Mouse (Mus musculus) induced T-regulatory cell, adult 2 months (primary cell): ENCODE measurements at regions not wholly inside any gene's neighbourhood (a gene's known extent, or its start where the extent isn't known, plus 50 kb on each side); places are given as distances from the start of the nearest gene placed in this dataset.

Source experiments
- DNase-seq: peaks from one replicate; pipeline ENCODE4 v3.0.0-alpha.2; 2012; ENCODE audit warnings: low read depth

DNA sequence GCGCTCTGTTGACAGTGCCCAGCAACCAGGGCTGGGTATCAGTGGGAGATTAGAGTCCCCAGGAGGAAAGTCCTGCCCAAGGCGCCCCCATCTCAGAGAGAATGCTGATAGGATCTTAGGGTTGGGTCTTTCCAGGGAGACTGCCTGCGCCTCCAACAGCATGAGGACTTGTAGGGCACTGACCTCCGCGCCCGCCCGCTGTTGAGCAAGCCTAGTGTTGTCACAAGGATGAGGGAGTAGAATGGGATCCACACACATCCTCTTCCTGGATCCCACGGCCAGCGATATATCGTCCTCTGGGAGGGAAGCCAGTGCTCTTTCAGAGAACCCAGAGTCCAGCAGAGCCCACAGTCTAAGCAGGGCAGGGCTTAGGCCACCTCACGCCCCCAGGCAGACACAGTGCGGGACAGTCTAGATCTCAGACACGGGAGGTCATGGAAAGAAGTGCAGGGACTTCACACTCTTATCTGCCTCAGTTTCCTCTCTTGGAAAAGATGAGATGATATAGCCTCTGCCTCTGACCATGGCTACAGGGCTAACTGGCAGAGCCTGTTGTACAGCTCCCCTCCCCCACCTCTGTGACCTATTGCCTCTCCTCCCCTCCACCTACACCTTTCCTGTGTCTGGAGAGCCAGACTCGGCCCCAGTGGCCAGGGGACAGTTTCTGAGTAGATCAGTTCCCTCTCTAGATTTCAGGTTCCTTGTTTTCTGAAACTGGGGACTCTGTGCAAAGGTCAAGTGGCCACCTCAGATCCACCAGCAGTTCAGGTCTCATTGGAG lies 52.0 kb upstream of the Dusp5 start:
- DNase-seq: no peak

DNA sequence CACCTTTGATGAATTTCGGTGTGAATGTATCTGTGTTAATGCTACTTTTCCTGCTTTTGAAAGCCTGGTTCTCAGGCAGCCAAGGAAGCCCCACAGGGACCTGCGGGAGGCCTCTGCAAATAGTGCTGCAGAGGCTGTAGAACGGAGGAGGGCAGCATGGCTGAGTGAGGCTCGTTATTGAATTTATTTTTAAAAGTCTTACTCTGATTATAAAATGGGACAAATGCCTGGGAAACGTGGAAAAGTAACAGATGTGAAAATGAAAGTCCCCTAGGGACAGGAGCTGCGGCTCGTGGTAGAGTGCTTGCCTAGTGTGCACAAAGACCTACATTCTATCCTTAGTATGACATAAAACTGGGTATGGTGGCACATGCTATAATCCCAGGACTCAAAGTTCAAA lies 59.7 kb upstream of the Dusp5 start:
- DNase-seq: no peak

DNA sequence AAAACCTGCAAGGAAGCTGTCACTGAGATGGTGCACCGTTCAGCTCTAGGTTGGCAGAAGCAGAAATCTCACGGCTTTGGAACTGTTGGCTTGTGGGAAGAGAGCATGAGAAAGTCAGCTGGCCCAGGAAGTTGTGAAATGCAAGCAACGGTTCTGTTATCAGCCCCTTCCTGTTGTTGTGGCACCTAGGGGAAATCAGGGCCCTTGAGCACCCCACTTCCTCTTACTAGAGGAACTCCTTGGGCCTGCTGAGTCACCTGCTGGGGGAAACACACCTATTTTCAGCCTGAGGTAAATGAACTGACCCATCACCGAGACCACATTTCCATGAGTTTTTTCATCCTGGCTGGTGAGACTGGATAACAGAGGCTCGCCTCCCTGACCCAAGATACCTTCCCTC lies 64.2 kb upstream of the Dusp5 start:
- peak; percentile 91 for DNase-seq

DNA sequence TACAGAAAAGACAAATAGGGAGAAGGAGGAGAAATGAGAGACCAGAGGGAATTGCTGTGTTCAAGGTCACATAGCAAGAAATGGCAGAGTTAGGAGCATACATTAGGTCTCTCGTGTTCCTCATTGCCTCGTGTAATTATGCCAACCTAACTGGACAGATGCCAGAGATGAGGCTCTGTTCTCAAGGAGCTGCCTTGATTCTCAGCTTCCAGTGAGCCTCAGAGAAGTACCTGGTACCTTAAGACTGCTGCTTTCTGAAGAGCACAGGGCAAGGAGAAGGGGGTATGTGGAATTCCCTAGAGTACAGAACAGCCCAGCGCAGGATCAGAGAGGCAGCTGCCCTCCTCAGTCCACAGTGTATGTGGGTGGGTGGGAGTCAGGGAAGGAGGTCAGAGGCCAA lies 64.8 kb upstream of the Dusp5 start:
- peak; percentile 59 for DNase-seq

DNA sequence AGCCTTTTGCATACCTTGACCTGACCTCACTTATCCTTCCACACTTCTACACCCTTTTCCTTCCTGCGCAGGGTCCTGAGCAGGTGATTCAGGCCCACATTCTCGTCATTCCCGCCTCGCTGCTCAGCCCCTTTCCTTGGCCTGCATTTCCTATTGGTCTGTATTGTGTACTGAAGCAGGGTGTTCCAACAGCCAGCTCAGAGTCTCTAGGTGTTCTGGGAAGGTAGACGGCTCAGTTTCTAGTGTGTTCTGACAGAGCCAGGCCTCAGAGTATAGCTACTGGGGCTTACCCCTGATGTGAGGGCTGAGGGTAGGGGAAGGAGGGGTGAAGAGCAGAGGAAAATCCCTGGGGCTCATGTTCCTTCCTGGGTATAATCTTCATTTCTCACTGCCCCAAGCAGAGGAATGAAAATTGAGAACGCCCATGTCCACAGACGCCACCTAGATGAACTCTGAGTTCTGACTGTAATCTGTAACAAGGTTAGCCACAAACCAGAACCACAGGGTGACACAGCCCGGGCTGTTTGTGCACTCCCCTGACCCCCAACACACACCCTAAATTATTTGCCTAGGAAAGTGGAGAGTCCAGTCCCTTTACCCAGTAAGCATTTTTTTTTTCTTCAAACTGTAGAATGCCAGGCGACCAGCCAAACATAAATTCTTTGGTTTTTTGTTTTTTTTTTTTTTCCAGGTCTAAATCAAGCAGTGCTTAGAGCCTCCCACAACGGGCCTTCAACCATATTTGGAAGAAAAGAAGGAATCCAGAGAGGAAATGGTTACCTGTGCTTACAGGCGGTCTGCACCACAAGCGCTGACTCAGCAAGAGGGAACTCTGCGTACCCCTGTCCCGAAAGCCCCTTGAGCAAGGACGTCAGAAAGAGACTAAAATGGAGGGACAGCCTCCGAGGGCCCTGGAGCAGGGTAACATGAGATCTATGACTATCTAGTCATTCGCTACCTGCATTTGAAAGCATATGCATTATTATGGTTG lies 67.6 kb upstream of the Dusp5 start:
- DNase-seq: peak; percentile 91

DNA sequence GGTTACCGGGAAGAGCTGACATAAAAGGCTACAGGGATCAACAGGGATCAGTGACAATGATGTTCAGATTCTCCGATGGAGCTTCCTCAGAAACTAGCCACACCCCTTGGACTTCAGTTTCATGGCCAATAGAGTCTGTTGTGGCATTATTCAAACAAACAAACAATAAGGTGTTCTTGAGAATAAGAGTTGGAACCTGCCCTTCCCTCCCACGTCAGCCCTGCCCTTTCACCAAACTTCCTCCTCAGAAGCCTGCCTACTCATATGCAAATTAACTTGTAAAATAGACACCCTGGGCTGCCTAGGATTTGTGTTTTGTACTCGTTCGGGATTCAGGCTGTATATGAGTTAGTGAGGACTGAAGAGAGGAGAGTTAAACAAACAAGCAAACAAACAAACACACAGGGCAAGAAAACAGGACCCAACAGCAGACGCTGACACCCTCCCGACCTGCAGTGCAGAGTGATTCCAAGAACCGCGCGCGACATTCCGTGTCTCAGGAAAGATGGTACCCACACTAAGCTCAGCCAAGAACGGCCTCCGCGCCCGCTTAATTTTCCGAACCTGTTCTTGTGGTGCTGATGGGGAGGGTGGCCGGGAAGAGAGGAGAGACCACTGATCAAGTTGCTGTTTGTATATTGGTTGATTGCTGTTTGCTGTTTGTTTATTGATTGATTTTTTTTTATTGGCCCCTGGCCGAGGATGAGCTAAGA lies 68.4 kb upstream of the Dusp5 start:
- DNase-seq: peak; percentile 88

DNA sequence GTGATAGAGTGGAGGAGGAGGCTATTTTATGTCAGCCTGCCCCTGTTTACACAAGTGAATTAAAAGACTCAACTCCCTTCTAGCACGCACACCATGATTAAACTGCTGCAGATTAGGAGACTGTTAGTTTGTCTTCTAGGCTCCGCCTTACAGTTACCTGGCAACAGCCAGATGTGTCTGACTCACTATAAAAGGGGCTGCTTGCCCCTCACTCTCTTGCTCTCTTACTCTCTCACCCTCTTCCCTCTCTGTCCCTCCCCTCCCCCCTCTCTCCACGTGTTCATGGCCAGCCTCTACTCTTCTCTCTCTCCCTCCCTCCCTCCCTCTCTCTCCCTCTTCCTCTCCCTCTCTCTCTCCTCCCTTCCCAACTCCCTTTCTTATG lies 69.0 kb upstream of the Smndc1 start:
- peak; percentile 50 for DNase-seq

DNA sequence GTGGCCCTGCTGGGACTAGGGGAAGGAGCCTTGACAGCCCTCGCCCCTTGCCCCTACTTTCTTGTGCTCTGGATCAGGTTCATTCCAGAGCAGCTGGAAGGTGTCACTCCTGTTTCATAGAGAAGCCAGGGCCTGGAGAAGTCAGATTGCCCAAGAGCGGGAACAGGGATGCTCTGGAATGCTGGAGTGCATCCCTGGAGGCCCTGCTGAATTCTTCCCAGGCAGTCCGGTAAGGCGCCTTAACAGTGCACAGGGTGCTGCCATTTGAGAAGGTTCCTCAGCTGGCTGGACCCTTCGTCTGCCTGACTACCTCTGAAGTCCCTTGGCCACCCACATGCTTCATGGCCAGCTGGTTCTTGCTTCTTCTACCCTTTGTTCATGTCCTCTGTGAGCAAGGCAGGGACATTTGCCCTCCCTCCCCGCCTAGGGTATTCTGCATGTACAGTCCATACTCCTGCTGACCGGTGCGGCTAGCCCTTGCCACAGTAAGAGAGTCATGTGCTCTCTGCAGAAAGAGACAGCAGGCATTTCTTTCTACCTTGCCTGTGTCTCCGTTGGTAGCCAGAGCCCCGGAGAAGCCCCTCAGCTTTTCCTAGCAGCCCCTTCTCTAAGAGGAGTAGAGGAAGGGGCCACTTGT lies 68.5 kb upstream of the Smndc1 start:
- DNase-seq: no peak

DNA sequence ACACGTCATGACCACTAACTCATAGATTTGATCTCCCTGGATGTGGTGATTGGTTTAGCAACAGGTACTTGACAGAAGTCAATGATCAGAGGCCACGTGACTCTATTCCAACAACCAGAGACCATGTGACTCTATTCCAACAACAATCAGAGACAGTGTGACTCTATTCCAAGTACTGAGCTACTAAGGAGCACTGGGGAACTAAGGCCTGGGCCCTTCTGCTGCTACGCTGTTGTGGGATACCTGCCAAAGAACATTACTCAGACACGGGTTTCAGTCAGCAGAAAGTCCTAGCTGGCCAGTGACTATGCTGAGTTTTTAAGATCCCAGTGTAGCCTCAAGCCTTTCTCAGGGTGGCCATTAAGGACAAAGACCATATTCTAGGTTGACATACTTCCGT lies 66.3 kb upstream of the Smndc1 start:
- no peak for DNase-seq

DNA sequence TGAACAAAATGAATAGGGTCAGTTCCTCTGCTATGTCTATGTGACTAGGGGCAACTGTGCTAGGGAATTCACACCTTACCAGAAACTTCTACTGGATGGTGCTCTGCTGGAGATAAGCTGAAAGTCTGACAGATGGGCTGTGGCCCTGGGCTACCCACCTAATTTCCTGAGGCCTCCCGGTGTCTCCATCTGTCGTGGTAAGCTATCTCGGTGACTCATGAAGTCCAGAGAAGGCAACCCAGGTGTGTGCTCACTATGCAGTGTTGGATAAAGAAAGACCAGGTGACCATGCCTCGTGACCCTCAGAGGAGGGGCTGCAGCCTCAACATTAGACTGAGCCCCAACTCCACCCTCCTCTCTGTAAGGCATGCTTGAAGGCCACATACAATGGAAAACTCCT lies 64.2 kb upstream of the Smndc1 start:
- DNase-seq: no peak

DNA sequence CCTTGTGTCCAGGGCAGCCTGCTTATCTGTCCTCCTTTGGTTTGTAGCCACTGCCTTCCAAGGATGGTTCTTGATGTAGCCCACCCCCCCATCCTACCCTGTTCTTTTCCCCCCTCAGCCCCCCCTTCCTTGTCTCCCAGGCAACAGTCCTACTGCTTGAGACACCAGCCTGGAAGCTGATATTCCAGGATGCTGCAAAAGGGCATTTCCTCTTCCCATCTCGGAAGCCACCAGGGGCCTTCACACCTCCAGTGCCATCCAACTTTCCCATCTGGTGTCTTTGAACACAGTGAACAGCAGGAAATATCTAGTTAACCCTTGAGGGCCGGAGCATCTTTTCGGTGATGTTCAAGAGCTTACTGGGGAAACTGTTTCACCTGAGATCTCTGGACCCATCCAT lies 63.7 kb upstream of the Smndc1 start:
- DNase-seq: no peak

DNA sequence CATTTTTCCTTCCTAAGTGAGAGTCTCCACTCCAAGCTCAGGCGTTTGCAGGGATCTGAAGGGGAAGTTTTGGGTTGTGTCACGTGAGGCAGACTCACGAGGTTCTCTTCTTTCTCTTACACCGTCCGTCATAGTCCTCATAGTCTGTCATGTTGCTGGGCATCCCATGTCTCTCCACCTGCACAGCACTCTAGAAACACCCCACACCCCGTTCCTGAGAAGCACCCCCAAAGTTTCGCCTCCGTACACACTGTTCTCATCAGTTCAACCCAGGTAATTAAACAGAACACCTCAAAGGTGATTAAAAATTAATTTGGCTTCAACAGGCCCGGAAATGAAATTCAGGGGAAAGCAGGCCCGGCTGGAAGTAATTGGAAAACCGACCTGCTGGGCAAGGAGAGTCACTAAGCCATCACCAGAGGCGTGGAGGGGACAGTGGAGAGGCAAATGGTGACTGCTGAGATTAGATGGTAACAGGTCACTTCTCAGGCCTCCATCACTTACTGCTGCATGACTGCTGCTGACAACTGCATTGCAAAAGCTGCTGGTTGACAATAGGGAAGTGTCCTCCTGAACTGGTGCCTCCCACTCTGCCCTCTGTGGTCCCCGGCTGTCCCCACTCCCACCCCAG lies 63.1 kb upstream of the Smndc1 start:
- no peak for DNase-seq

DNA sequence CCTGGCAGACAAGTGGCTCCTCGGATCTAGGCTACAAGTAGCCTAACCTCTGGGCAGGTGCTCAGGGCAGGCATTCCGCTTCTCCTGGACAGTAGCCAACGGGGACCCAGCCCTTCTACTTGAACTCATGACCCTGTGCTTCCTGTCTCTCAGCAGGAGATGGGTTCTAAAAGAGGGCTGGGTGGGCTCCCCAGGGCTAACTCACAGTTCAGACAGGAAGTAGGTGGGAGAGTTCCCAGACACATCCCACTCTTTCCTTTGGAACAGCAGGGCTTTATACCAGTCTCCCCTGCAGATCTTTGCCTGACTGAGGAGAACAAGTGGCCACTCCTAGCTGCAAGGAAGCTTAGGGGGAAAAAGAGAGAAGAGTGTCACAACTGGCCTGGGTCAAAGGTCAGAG lies 62.0 kb upstream of the Smndc1 start:
- no peak for DNase-seq

DNA sequence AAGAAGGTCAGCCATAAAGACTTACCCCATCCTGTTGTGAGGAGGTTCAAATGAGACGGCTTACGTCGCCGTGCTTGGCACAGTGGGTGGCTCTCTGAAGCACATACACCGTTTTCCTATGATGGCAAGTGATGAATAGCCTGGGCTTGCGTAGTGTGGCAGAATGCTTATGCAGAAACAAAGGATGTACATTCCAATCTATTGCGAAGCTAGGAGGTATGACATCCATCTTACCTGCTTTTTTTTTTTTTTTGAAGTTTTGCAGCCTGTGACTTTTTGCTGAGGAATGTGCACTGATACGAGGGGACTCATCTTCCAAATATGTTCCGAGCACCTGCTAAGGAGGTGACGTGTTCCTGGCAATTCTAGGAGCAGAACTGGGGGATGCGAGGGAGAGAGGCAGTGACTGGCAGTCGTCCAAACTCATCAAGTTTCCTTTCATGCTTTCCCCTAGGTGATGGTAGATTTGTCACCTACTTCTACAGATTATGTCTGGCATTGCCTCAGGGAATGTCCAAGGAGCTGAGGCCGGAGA lies 61.1 kb upstream of the Smndc1 start:
- DNase-seq: no peak

DNA sequence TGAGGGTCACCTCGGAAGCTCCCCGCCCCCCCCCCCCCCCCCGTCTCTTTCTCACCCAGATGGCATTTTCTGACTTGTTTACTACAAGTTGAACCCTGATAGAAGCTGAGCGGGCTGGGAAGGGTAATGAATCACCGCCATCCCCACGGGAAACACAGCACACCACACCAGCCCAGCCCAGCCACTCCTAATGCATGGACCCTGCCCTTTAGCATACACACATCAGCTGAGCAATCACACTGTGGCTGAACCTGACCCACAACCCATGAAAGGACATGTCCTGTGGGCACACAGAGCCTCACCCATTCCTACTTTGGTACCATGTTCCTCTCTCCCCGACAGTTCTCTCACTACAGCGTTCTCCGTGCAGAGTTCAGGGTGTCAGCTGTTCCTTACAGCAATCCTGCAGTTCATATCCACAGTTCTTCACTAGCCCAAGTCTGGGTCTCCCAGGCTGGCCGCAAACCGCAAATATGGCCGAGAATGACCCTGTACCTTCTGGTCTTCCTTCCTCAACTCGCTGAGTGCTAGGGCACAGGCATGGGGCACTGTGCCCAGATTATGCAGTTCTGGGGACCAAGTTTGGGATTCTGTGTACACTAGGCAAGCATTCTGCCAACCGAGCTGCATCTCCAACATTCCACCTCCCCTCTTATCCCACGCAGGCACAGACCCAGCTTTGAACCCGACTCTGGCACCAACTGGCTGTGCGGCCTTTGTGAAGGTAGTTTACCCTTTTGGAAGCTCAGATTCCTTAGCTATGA lies 60.4 kb upstream of the Smndc1 start:
- no peak for DNase-seq

DNA sequence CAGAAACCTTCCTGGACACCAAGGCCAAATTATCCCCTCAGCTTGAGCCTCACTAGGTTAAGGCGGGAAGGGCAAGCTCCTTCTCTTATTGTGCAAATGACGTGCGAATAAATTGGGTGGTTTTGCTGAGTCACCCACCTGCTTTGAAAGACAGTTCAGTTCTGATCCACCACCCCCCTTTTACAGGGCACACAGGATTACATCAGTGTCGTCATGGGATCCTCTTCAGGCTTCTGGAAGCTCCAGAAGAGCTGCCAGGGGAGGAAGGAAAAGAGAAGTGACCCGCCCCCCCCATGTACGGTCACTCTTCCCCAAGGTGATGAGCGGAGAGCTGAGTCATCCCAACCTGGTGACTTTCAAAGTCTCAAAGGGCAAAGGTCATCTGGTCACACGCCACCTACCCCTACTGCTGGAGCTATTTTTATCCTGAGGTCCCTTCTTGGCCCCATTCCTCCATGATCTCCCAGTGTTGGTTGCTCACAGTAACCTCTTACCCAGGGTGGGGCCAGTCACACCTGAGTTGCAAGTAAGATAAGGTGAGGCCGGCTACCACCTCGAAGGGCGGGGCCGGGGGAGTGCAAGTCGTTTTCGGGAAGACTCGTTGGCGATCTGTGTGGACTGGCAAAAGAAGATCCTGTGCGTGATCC lies 58.9 kb upstream of the Smndc1 start:
- DNase-seq: no peak

DNA sequence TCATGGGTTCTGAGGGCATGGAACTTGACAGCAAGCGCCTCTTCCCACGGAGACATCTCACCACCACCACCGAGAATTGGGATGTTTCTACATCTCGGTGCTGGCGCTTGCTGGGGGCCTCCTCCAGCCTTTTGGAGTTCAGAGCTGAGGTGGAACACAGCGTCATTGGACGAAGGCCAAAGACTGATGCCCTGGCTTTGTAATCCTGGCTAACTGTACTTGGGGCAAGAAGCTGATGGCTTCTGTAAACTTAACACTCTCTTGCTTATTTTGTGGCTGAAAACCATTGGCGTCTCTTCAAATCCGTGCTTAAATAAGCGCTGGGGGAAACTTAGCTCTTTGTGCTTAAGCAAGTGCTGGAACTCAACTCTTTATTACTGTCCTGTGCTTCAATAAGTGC lies 57.8 kb upstream of the Smndc1 start:
- no peak for DNase-seq

DNA sequence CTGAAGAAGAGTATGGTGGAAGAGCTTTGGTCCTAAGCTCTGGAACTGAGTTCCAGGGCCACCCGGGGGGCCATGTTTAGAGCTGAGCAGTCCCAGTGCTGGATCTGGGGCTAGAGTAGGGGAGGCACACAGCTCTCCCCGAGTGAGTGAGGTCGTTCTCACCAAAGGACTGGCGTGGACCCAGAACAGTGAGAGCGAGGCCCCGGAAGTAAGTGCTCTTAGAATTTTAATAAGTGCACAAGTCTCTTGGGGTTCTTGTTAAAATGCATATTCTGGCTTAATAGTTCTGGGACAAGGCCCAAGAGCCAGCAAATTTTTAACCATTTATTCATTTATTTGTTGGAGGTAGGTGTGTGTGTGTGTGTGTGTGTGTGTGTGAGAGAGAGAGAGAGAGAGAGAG lies 57.4 kb upstream of the Smndc1 start:
- DNase-seq: no peak

DNA sequence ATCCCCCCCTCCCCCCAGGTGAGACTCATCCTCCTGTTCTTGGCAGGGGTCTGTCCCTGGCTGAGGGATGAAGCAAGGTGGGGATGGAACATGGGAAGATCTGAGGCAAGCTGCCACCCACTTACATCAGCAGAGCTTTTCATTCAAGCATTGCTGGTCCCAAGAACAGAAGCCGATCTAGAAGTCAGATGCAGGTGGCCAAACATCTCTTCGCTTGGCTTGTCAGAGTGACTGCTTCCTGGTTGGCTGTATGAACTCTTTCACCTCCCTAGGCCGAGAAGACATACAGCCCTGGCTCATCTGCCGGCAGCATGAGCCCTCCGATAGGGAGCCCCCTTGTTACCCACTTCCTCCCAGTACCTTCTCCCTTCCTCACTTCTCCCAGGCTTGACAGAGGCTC lies 55.8 kb upstream of the Smndc1 start:
- peak; percentile 40 for DNase-seq

DNA sequence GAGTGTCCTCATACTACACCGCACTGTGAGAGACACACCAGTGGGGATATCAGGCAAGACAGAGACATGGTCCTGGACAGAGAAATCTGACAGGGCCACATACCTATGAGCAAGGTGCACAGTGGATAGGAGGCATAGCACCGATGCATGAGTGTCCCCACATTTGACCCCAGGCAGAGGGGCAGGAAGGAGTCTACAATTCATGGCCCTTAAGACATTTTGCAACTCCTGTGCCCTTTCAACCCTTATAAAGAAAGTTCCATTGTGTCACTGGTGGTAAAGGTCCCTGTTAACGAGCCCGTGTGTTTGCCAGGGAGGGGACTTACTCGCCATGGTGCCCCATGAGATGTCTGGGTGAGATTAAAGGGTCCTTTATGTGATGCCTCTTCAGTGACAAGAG lies 54.3 kb upstream of the Smndc1 start:
- DNase-seq: peak; percentile 68
